Mouse (Mus musculus) midbrain, postnatal 0 days (tissue): ENCODE measurements at regions not wholly inside any gene's neighbourhood (a gene's known extent, or its start where the extent isn't known, plus 50 kb on each side); places are given as distances from the start of the nearest gene placed in this dataset.

Source experiments
- ATAC-seq: fragments of 200-750 bp; cut with Nextera tagmentation; 2 replicates; pipeline ENCODE4 v1.8.0; 2017; ENCODE audit warnings: moderate number of reproducible peaks, mild to moderate bottlenecking, moderate TSS enrichment, moderate library complexity; ENCODE audit not compliant: low FRiP score
- DNase-seq: peaks from one replicate; pipeline ENCODE4 v3.0.0-alpha.2; 2015; ENCODE audit warnings: low spot score
- H3K27ac ChIP-seq: fragments of 300-500 bp; sonication (generic); 2 replicates; pipeline ENCODE4 v1.5.1; 2014; ENCODE audit warnings: low read depth, mild to moderate bottlenecking, low read length, mixed read lengths
- H3K27me3 ChIP-seq: fragments of 300-500 bp; sonication (generic); 2 replicates; pipeline ENCODE4 v1.6.1; 2014; ENCODE audit warnings: low read length, control low read depth, mixed read lengths; ENCODE audit not compliant: insufficient read depth
- H3K36me3 ChIP-seq: fragments of 300-500 bp; sonication (generic); 2 replicates; pipeline ENCODE4 v1.6.1; 2014; ENCODE audit warnings: low read length, control low read depth, mixed read lengths; ENCODE audit not compliant: insufficient read depth
- H3K4me1 ChIP-seq: fragments of 300-500 bp; sonication (generic); 2 replicates; pipeline ENCODE4 v1.6.1; 2014; ENCODE audit warnings: mild to moderate bottlenecking, control low read depth, antibody characterized with exemption, low read length, mixed read lengths; ENCODE audit not compliant: insufficient read depth
- H3K4me2 ChIP-seq: fragments of 300-500 bp; sonication (generic); 2 replicates; pipeline ENCODE4 v1.6.1; 2014; ENCODE audit warnings: low read depth, mild to moderate bottlenecking, low read length, mixed read lengths; ENCODE audit not compliant: poor library complexity, severe bottlenecking
- H3K4me3 ChIP-seq: fragments of 300-500 bp; sonication (generic); 2 replicates; pipeline ENCODE4 v1.5.1; 2014; ENCODE audit warnings: low read depth, mild to moderate bottlenecking, low read length, moderate library complexity
- H3K9ac ChIP-seq: fragments of 300-500 bp; sonication (generic); replicated peaks from 2 replicates; pipeline ENCODE4 v1.6.1; 2014; ENCODE audit warnings: mild to moderate bottlenecking, low read length, moderate library complexity, mixed read lengths; ENCODE audit not compliant: poor library complexity, severe bottlenecking
- H3K9me3 ChIP-seq: fragments of 300-500 bp; sonication (generic); 2 replicates; pipeline ENCODE4 v1.6.1; 2016; ENCODE audit warnings: low read length, control low read depth
- CTCF ChIP-seq: IDR thresholded peaks from 2 replicates; pipeline ENCODE4 v1.5.1; 2016; ENCODE audit warnings: antibody characterized with exemption, mild to moderate bottlenecking
- WGBS: fragments of 180-500 bp; shearing (Covaris S2); extraction: QIAGEN DNeasy Blood & Tissue Kit; methylation state at CpG from one replicate; pipeline ENCODE4 v1.1.7; 2014; 5-methylcytosine and 5-hydroxymethylcytosine counted together

DNA sequence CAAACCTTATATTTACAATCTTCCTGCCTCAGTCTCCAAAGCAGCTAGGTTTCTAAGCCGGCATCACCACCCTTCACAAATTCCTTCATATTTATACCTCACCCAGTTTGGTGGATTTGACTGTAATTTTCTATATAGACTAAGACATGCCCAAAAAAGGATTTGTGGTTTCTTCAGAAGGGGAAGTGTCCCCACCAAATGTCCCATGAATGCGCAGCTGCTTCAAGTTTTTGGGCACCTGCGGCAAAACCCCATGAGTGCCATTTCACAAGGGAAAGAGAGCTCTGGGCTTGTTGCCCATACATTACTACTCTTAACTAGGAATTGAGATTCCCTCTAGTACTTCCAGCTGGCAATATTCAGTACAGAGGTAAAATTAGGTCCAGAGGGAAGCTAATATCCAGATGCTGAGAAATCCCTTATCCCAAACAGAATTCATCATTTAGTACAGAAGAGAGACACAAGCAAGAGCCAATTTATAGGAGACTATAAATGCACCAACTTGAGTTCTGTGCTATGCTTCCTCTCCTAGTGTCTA lies 990.6 kb downstream of the Diaph3 start:
- ATAC-seq, result no peak
- Histone ChIP-seq H3K9me3 (no peaks in the 10 kb centered on the region), H3K4me1 (no peaks in the 10 kb centered on the region), H3K4me2 (no peak overlapping the region), H3K27me3 (no peaks in the 10 kb centered on the region), H3K36me3 (no peaks in the 10 kb centered on the region), H3K27ac (no peak overlapping the region), H3K4me3 (no peak overlapping the region), H3K9ac (no peak overlapping the region)
- DNase-seq, result no peak
- no peak for TF ChIP-seq CTCF
- WGBS, result 96% methylated on average over 3 of the region's 3 CpGs

DNA sequence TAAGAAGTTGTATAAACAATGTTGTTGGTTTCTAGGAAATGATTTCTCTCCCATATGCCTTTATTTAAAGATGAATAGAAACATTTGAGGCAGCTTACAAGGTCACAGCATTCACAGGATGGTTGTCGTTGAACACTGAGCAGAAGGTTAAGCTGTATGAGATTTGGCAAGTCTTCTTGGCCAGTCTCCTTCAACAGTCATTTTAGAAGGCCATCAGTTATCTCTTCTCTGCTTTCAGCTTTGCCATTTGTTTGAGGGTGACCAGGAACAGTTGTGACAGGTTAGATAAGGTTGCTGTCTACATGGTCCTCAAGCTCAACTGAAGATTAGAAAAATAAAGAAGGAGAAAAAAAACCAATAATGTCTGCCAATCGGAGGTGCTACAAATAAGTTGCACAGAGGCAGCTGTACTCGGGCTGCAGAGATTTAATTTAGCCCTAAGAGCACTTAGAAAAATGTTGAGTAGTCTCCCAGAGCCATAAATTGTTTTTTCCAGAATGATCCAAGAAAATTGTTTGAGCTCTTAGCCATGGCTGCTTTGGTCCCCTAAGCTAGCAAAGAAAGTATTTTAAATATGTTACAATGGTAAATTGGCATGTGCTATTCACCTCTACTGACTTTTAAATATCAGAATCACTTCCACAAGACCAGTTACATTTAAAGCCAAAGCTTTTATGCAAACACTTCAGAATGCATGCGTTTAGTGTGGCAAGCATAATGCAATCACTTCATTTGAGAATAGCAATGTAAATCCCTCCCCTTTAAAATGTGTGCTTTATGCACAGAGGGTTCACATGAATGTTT lies 1025.6 kb downstream of the Diaph3 start:
- no peak for TF ChIP-seq CTCF
- no peak overlapping the region for H3K4me2 ChIP-seq
- no peak for DNase-seq
- no peaks in the 10 kb centered on the region for H3K27me3 ChIP-seq
- 69% methylated on average over 4 of the region's 4 CpGs for WGBS
- ATAC-seq, result no peak
- no peaks in the 10 kb centered on the region for H3K36me3 ChIP-seq
- no peak overlapping the region for H3K27ac ChIP-seq
- H3K4me1 ChIP-seq, result no peaks in the 10 kb centered on the region
- H3K9ac ChIP-seq, result no peak overlapping the region
- no peaks in the 10 kb centered on the region for H3K9me3 ChIP-seq
- H3K4me3 ChIP-seq, result no peak overlapping the region

DNA sequence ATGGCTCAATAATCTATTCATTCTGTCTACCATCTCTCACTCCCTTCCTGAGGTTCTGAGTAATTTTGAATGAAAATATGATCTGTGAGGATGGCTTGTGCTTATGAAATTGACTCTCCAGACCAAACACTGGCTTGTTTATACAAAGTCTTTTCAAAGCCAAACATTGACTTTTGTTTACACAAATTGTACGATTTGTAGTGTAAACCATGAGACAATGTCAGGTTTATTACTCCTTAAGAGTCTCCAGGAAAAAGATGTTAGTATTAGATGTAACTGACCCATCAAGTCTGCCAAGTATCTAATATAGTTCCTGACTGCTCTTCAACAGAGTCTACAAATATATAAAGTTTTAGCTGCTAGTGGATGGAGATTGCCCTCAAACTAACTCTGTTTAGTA lies 1039.5 kb downstream of the Diaph3 start:
- no peak for TF ChIP-seq CTCF
- H3K4me1 ChIP-seq, result no peaks in the 10 kb centered on the region
- H3K27me3 ChIP-seq, result no peaks in the 10 kb centered on the region
- WGBS, result 77% methylated on average over 1 of the region's 1 CpGs
- no peaks in the 10 kb centered on the region for H3K9me3 ChIP-seq
- no peak for DNase-seq
- no peak overlapping the region for H3K4me2 ChIP-seq
- no peak for ATAC-seq
- H3K36me3 ChIP-seq, result no peaks in the 10 kb centered on the region
- no peak overlapping the region for H3K4me3 ChIP-seq
- H3K27ac ChIP-seq, result no peak overlapping the region
- no peak overlapping the region for H3K9ac ChIP-seq

DNA sequence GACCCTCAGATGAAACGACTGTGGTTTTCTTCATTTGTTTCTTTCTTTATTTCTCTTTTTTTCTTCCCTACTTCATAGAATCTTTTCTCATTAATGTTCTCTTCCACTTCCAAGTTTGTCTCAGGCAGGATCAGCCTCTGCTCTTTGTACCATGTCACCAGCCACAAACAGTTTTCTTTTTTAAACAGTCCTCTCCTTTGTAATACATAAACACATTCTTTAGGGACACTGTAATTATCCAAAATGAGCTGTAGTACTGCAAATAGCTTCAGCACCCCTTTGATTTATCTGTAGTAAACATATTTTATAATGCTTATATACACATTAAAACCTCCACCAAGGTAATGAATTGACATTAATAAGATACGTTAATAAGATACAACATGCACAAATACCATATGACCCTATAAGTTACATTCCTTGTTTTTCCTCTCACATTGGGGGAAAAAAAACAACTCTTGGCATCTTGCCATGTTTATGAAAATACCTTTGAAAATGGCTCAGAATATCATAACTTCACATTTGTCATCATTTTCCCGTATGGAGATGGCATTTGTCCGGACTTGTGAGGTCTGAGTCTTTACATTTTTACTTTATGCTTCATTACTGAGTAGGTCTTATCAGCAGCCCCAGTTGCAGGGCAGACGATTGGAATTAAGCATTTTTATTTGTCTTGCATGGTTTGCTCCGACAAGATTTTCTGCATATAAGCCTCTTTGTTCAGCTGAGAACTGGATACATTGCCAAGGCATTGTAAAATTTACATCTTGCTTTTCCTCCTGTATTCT lies 1070.5 kb downstream of the Diaph3 start:
- ATAC-seq (no peak), DNase-seq (no peak)
- Histone ChIP-seq H3K4me1 (no peaks in the 10 kb centered on the region), H3K9me3 (no peaks in the 10 kb centered on the region), H3K27me3 (no peaks in the 10 kb centered on the region), H3K9ac (no peak overlapping the region), H3K36me3 (no peaks in the 10 kb centered on the region), H3K4me2 (no peak overlapping the region), H3K4me3 (no peak overlapping the region), H3K27ac (no peak overlapping the region)
- 59% methylated on average over 6 of the region's 6 CpGs for whole genome bisulfite sequencing
- TF ChIP-seq CTCF, result no peak

DNA sequence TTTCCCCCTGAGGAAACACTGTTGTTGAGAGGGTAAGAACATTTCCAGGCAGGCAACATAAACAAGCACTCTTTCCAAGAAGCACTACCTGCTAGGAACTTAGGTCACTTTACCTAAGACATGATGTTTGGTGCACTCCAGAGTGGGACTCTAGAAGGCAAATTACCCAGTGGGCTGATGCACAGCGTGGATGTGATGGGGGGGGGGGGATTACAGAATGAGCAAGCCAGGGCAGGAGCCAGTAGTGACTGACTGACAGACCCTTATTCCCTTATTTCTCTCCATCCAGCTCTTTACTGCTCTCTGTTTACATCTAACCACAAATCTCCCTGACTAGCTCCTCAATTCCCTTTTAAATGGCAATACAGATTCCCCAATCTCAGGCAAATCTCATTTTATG lies 1071.7 kb downstream of the Diaph3 start:
- Histone ChIP-seq H3K4me2 (no peak overlapping the region), H3K9ac (no peak overlapping the region), H3K4me3 (no peak overlapping the region), H3K4me1 (no peaks in the 10 kb centered on the region), H3K27ac (no peak overlapping the region), H3K27me3 (no peaks in the 10 kb centered on the region), H3K36me3 (no peaks in the 10 kb centered on the region), H3K9me3 (no peaks in the 10 kb centered on the region)
- 50% methylated on average over 1 of the region's 1 CpGs for WGBS
- no peak for TF ChIP-seq CTCF
- DNase-seq (no peak), ATAC-seq (no peak)

DNA sequence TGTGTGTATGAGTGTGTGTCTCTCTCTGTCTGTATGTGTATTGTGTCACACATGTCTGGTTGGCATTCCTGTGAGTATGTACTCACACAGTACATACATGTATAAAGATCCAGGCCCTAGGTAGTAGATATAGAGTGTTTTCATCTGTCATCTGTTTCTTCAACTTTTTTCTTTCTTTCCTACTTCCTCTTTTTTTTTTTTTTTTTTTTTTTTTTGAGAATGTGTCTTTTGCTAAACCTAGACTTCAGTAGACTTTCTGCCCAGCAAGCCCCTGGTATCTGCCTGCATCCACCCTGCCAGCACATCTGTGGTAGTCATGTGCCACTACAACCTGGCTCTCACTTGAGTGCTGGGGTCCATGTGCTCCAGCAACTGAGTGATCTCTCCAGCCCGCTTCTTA lies 1073.3 kb downstream of the Diaph3 start:
- no peak overlapping the region for H3K9ac ChIP-seq
- H3K4me3 ChIP-seq, result no peak overlapping the region
- DNase-seq (no peak), ATAC-seq (no peak)
- H3K4me1 ChIP-seq, result no peaks in the 10 kb centered on the region
- 86% methylated on average over 1 of the region's 1 CpGs for WGBS
- H3K27me3 ChIP-seq, result no peaks in the 10 kb centered on the region
- no peaks in the 10 kb centered on the region for H3K9me3 ChIP-seq
- no peak overlapping the region for H3K27ac ChIP-seq
- TF ChIP-seq CTCF, result no peak
- no peak overlapping the region for H3K4me2 ChIP-seq
- no peaks in the 10 kb centered on the region for H3K36me3 ChIP-seq
